Mouse (Mus musculus): Measurements from ENCODE around the gene Garnl3. TPM values are rescaled to one million over a fixed set of nuclear protein-coding genes. Genes with fewer than 3 reads are reported as not detected.
A peak's percentile ranks its signal among the peaks of the same experiment; 100 is the strongest.

Gene Garnl3
- polyA plus RNA-seq, 1 experiment from 2014 or later: 15.7 TPM

- Histone ChIP-seq H3K4me3 (replicated peaks) (no peak overlapping the region), H3K36me3 (no peaks in the 10 kb centered on the region), H3K9ac (replicated peaks) (peak overlapping the region; percentile 32; the same call in 1 of the 2 replicates), H3K27me3 (no peaks in the 10 kb centered on the region), H3K4me2 (no peak overlapping the region), H3K9me3 (no peaks in the 10 kb centered on the region), H3K4me1 (replicated peaks) (peaks cover 14% of the 10 kb centered on the region), H3K27ac (no peak overlapping the region)
- peak; percentile 34; the same call in 1 of the 2 replicates for ATAC-seq (ENCODE audit: insufficient number of reproducible peaks, insufficient read depth, low FRiP score, low TSS enrichment, low read depth)
- 22% methylated on average over 5 of the region's 5 CpGs for WGBS
Observed at GRCm38 (mm10) chr2:33154751-33155372, 23.4 kb upstream of the Garnl3 start.

GRCm38 (mm10) chr2:33146994-33147393 is 15.5 kb upstream of the Garnl3 start:
- 79% methylated on average over 4 of the region's 4 CpGs for WGBS
- Histone ChIP-seq H3K27me3 (no peaks in the 10 kb centered on the region), H3K4me3 (replicated peaks) (no peak overlapping the region), H3K9ac (replicated peaks) (no peak overlapping the region), H3K4me2 (no peak overlapping the region), H3K4me1 (replicated peaks) (no peaks in the 10 kb centered on the region), H3K36me3 (no peaks in the 10 kb centered on the region), H3K9me3 (no peaks in the 10 kb centered on the region), H3K27ac (no peak overlapping the region)
- no peak for ATAC-seq (ENCODE audit: insufficient number of reproducible peaks, insufficient read depth, low FRiP score, low TSS enrichment, low read depth)

GRCm38 (mm10) chr2:33143292-33143691 is 11.8 kb upstream of the Garnl3 start:
- Histone ChIP-seq H3K27me3 (no peaks in the 10 kb centered on the region), H3K36me3 (no peaks in the 10 kb centered on the region), H3K4me3 (replicated peaks) (no peak overlapping the region), H3K4me1 (replicated peaks) (no peaks in the 10 kb centered on the region), H3K9ac (replicated peaks) (no peak overlapping the region), H3K4me2 (no peak overlapping the region), H3K27ac (no peak overlapping the region), H3K9me3 (no peaks in the 10 kb centered on the region)
- WGBS: 89% methylated on average over 2 of the region's 2 CpGs
- no peak for ATAC-seq (ENCODE audit: insufficient number of reproducible peaks, insufficient read depth, low FRiP score, low TSS enrichment, low read depth)

- no peak for ATAC-seq (ENCODE audit: insufficient number of reproducible peaks, insufficient read depth, low FRiP score, low TSS enrichment, low read depth)
- Histone ChIP-seq H3K4me3 (replicated peaks) (no peak overlapping the region), H3K4me2 (no peak overlapping the region), H3K9me3 (no peaks in the 10 kb centered on the region), H3K27me3 (peaks cover 15% of the 10 kb centered on the region), H3K4me1 (replicated peaks) (no peaks in the 10 kb centered on the region), H3K27ac (no peak overlapping the region), H3K36me3 (no peaks in the 10 kb centered on the region), H3K9ac (replicated peaks) (no peak overlapping the region)
- WGBS: 86% methylated on average over 2 of the region's 2 CpGs
Observed at GRCm38 (mm10) chr2:33138491-33138890, 7.0 kb upstream of the Garnl3 start.

- H3K4me2 ChIP-seq: no peak overlapping the region
- 85% methylated on average over 4 of the region's 4 CpGs for WGBS
- no peaks in the 10 kb centered on the region for H3K9me3 ChIP-seq
- H3K27ac ChIP-seq: no peak overlapping the region
- no peaks in the 10 kb centered on the region for H3K4me1 ChIP-seq (replicated peaks)
- peaks cover 20% of the 10 kb centered on the region for H3K27me3 ChIP-seq
- H3K36me3 ChIP-seq: no peaks in the 10 kb centered on the region
- H3K4me3 ChIP-seq (replicated peaks): no peak overlapping the region
- no peak for ATAC-seq (ENCODE audit: insufficient number of reproducible peaks, insufficient read depth, low FRiP score, low TSS enrichment, low read depth)
- no peak overlapping the region for H3K9ac ChIP-seq (replicated peaks)
Observed at GRCm38 (mm10) chr2:33137731-33138130, 6.3 kb upstream of the Garnl3 start.

GRCm38 (mm10) chr2:33137244-33137643 is 5.8 kb upstream of the Garnl3 start:
- H3K27me3 ChIP-seq: peaks cover 25% of the 10 kb centered on the region
- ATAC-seq (ENCODE audit: insufficient number of reproducible peaks, insufficient read depth, low FRiP score, low TSS enrichment, low read depth): no peak
- 86% methylated on average over 9 of the region's 9 CpGs for WGBS

GRCm38 (mm10) chr2:33136366-33136765 is 4.9 kb upstream of the Garnl3 start:
- no peak for ATAC-seq (ENCODE audit: insufficient number of reproducible peaks, insufficient read depth, low FRiP score, low TSS enrichment, low read depth)
- 92% methylated on average over 6 of the region's 6 CpGs for WGBS

More at GRCm38 (mm10) chr2:33137244-33137643, 5.8 kb upstream of the Garnl3 start:
- H3K9me3 ChIP-seq: no peaks in the 10 kb centered on the region
- H3K36me3 ChIP-seq: no peaks in the 10 kb centered on the region
- no peak overlapping the region for H3K4me3 ChIP-seq (replicated peaks)
- no peak overlapping the region for H3K9ac ChIP-seq (replicated peaks)
- no peak overlapping the region for H3K4me2 ChIP-seq
- no peak overlapping the region for H3K27ac ChIP-seq
- no peaks in the 10 kb centered on the region for H3K4me1 ChIP-seq (replicated peaks)

GRCm38 (mm10) chr2:33134766-33135490 is 3.5 kb upstream of the Garnl3 start:
- Histone ChIP-seq H3K9ac (replicated peaks) (no peak overlapping the region), H3K4me3 (replicated peaks) (no peak overlapping the region), H3K27ac (no peak overlapping the region), H3K4me1 (replicated peaks) (peaks cover 3% of the 10 kb centered on the region), H3K27me3 (peaks cover 39% of the 10 kb centered on the region), H3K4me2 (no peak overlapping the region), H3K9me3 (no peaks in the 10 kb centered on the region), H3K36me3 (no peaks in the 10 kb centered on the region)
- WGBS: 71% methylated on average over 7 of the region's 7 CpGs
- no peak for ATAC-seq (ENCODE audit: insufficient number of reproducible peaks, insufficient read depth, low FRiP score, low TSS enrichment, low read depth)

More at GRCm38 (mm10) chr2:33136366-33136765, 4.9 kb upstream of the Garnl3 start:
- Histone ChIP-seq H3K9ac (replicated peaks) (no peak overlapping the region), H3K4me1 (replicated peaks) (no peaks in the 10 kb centered on the region; the same call in 1 of the 2 replicates), H3K4me2 (no peak overlapping the region), H3K36me3 (no peaks in the 10 kb centered on the region), H3K9me3 (no peaks in the 10 kb centered on the region), H3K4me3 (replicated peaks) (no peak overlapping the region), H3K27ac (no peak overlapping the region), H3K27me3 (peaks cover 34% of the 10 kb centered on the region)

- no peak for ATAC-seq (ENCODE audit: insufficient number of reproducible peaks, insufficient read depth, low FRiP score, low TSS enrichment, low read depth)
- WGBS: 8% methylated on average over 7 of the region's 7 CpGs
- no peak overlapping the region for H3K9ac ChIP-seq (replicated peaks)
- H3K4me1 ChIP-seq (replicated peaks): peaks cover 13% of the 10 kb centered on the region
- H3K4me3 ChIP-seq (replicated peaks): no peak overlapping the region
- H3K27ac ChIP-seq: no peak overlapping the region
- no peaks in the 10 kb centered on the region for H3K9me3 ChIP-seq
- H3K27me3 ChIP-seq: peaks cover 43% of the 10 kb centered on the region
- H3K4me2 ChIP-seq: 0 out of 2 replicates have a peak overlapping the region, but pooled peaks have one; percentile 98
- H3K36me3 ChIP-seq: no peaks in the 10 kb centered on the region
Observed at GRCm38 (mm10) chr2:33132306-33132705, 852 bp upstream of the Garnl3 start.

- H3K27ac ChIP-seq: 0 out of 2 replicates have a peak overlapping the region, but pooled peaks have one; percentile 53
- peak overlapping the region; percentile 70 for H3K4me3 ChIP-seq (replicated peaks)
- H3K4me1 ChIP-seq (replicated peaks): peaks cover 13% of the 10 kb centered on the region
- WGBS: under 1% methylated on average over 51 of the region's 55 CpGs
- ATAC-seq (ENCODE audit: insufficient number of reproducible peaks, insufficient read depth, low FRiP score, low TSS enrichment, low read depth): peak; percentile 93
- no peaks in the 10 kb centered on the region for H3K9me3 ChIP-seq
- H3K36me3 ChIP-seq: no peaks in the 10 kb centered on the region
- H3K27me3 ChIP-seq: peaks cover 39% of the 10 kb centered on the region
- peak overlapping the region; percentile 98 for H3K4me2 ChIP-seq
- H3K9ac ChIP-seq (replicated peaks): peak overlapping the region; percentile 73
Observed at GRCm38 (mm10) chr2:33130526-33131483, 649 bp downstream of the Garnl3 start.

GRCm38 (mm10) chr2:33130141-33130525 is 1.3 kb downstream of the Garnl3 start:
- peaks cover 13% of the 10 kb centered on the region for H3K4me1 ChIP-seq (replicated peaks)
- no peaks in the 10 kb centered on the region for H3K36me3 ChIP-seq
- H3K4me3 ChIP-seq (replicated peaks): peak overlapping the region; percentile 70
- WGBS: under 1% methylated on average over 33 of the region's 33 CpGs
- ATAC-seq (ENCODE audit: insufficient number of reproducible peaks, insufficient read depth, low FRiP score, low TSS enrichment, low read depth): peak; percentile 40
- peak overlapping the region; percentile 98 for H3K4me2 ChIP-seq
- H3K27ac ChIP-seq: 0 out of 2 replicates have a peak overlapping the region, but pooled peaks have one; percentile 53
- peaks cover 38% of the 10 kb centered on the region for H3K27me3 ChIP-seq
- H3K9me3 ChIP-seq: no peaks in the 10 kb centered on the region
- H3K9ac ChIP-seq (replicated peaks): peak overlapping the region; percentile 73

All from limb, embryonic 12.5 days (tissue).